Mouse (Mus musculus) spleen, postnatal 36 days (tissue): ENCODE results near the gene Irf2bpl.

ENCODE experiments used
- DNase-seq, 2 experiments: peaks; one replicate each; pipeline ENCODE4 v3.0.0; 2022; ENCODE audit warnings: low spot score in 2 of 2, mixed read lengths in 1 of 2

Irf2bpl gene

GRCm38 (mm10) chr12:86898448-86898847, 13.8 kb upstream of the Irf2bpl start:
- DNase-seq = no peak

GRCm38 (mm10) chr12:86897769-86898273, 13.2 kb upstream of the Irf2bpl start:
- no peak for DNase-seq

GRCm38 (mm10) chr12:86896921-86897512, 12.4 kb upstream of the Irf2bpl start:
- peak in 1 of 2 experiments; percentile 37 for DNase-seq

- DNase-seq = no peak
Observed at GRCm38 (mm10) chr12:86896441-86896890, 11.9 kb upstream of the Irf2bpl start.

- no peak for DNase-seq
Observed at GRCm38 (mm10) chr12:86895703-86896409, 11.3 kb upstream of the Irf2bpl start.

- no peak for DNase-seq
Observed at GRCm38 (mm10) chr12:86894841-86895428, 10.3 kb upstream of the Irf2bpl start.

- DNase-seq = peak; percentile 94 to 96
Observed at GRCm38 (mm10) chr12:86894184-86894839, 9.7 kb upstream of the Irf2bpl start.

GRCm38 (mm10) chr12:86893326-86894183, 9.0 kb upstream of the Irf2bpl start:
- peak; percentile 25 to 41 for DNase-seq

GRCm38 (mm10) chr12:86892711-86893311, 8.2 kb upstream of the Irf2bpl start:
- DNase-seq = no peak

- peak; percentile 81 to 89 for DNase-seq
Observed at GRCm38 (mm10) chr12:86891786-86892702, 7.4 kb upstream of the Irf2bpl start.

GRCm38 (mm10) chr12:86891454-86891785, 6.8 kb upstream of the Irf2bpl start:
- DNase-seq = no peak

GRCm38 (mm10) chr12:86890796-86891301, 6.3 kb upstream of the Irf2bpl start:
- DNase-seq = no peak

- DNase-seq = no peak
Observed at GRCm38 (mm10) chr12:86890091-86890720, 5.6 kb upstream of the Irf2bpl start.

- DNase-seq = no peak
Observed at GRCm38 (mm10) chr12:86889103-86889644, 4.6 kb upstream of the Irf2bpl start.

GRCm38 (mm10) chr12:86888130-86889069, 3.8 kb upstream of the Irf2bpl start:
- peak; percentile 83 to 87 for DNase-seq

GRCm38 (mm10) chr12:86887381-86888129, 3.0 kb upstream of the Irf2bpl start:
- DNase-seq = no peak

GRCm38 (mm10) chr12:86886446-86886965, 1.9 kb upstream of the Irf2bpl start:
- DNase-seq = no peak
